Mouse (Mus musculus) layer of hippocampus, adult 8-10 months (tissue): ENCODE data around the gene Prpf19. TPM values are rescaled to one million over a fixed set of nuclear protein-coding genes. Genes with fewer than 3 reads are reported as not detected.
A peak's percentile ranks its signal among the peaks of the same experiment; 100 is the strongest.

ENCODE experiments used
- DNase-seq, 2 experiments: peaks; one replicate each; pipeline ENCODE4 v3.0.0; 2022; ENCODE audit warnings: low spot score in 2 of 2
- total RNA-seq, 4 experiments: library from RNA; stranded (reverse); gene quantifications; 2 replicates each; pipeline ENCODE4 v1.2.4; 2022

Prpf19 gene
- total RNA-seq = 100 to 1,000 TPM; 188 to 216 (median 197) TPM

DNA sequence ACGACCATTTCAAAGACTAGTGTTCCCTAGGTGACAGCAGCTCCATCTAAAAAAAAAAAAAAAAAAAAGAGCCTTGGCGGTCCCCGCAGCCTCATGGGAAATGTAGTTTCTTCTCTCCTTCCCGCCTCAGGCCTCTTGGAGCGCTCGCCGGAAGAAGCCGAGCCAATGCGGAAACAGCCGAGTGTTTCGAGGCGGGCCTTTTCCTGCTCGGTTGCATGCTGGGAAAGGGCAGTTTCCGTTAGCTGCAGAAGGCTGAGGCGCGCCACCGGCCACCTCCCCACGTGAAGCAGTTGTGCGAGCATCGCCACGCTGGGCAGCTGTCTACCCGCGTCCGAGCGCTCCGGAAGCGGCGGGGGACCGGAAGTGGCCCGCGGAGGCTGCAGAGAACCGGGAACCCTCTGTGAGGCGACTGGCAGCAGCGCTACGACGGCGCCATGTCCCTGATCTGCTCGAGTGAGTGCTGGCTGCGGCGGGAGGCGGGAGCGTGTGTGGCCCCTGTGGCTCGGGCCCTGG lies at the start of gene Prpf19:
Gene Prpf19 (plus strand): TSS at position 216 of the 513 bp plus-strand sequence.
- peak; percentile 97 to 98 for DNase-seq

DNA sequence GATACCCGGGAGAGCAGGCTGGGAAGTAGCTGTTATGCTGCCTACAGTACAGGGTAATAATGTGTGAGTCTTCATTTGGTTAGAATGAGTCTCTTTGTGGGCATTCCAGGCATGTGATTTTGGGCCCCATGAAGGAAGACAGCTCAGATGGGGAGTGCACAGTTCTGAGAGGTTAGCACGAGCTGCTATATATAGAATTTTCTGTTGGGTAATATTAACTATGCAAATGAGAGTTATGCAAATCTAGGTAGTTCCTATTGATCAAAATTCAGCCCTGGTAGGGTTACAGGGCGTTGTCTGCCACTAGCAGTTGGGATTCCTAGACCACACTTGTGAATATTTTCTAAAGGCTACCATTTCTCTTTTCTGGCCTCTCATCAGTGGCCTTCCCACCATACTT lies 49.6 kb upstream of the Prpf19 start:
- no peak for DNase-seq

GRCm38 (mm10) chr19:10846150-10846549 lies 48.9 kb upstream of the Prpf19 start:
- no peak for DNase-seq

DNA sequence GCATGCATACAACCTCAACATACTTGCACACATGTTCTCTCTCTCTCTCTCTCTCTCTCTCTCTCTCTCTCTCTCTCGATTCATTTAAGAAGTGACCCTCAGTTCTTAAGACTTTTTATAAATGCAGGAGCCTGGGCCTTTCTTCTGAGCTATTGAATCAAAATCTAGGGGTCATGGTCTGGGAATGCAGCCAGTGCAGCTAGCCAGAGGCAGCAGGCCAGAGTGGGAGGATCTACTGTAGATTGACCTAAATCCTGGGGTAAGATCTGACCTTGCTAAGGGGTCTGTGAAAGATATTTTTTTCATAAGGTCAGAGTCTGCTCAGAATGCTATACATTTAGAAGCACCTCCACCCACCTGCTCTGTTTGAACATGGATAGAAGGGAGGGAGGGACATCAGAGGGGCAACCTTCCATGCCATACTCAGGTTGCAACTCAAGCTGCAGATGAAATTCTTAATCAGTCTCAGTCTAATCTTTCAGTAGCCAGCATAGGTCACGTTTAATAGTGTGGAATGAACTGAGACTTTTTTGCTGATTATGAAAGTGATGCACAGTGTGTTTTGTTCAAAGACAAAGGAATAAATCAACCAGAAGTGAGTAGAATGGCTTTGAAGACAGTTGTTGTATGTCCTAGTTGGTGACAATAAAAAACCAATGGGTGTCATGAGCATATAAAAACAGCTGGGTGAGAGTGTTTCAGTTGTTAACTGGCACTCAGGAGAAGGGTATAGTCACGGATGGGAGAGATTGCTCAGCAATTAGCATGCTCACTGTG lies 47.5 kb upstream of the Prpf19 start:
- no peak for DNase-seq

DNA sequence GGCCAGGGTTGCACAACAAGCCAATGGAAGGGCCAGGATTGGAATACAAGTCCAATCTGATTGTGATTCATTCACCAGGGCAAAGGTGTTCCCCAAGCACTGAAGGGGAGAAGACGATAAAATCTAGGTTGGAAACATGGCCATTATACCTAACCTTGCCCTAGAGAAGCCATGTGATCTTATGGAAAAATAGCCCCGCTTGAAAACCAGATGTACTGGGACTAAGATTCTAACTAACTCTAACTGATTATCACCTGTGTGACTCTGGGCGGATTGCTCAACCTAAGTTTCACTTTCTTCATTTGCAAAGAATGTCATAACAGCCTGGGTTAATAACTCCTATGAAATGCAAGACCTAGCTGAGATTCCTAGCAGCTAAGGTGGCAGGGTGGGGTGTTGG lies 39.6 kb upstream of the Prpf19 start:
- no peak for DNase-seq

GRCm38 (mm10) chr19:10856520-10856919 lies 38.5 kb upstream of the Prpf19 start:
- DNase-seq = no peak

GRCm38 (mm10) chr19:10860072-10860497 lies 34.9 kb upstream of the Prpf19 start:
- no peak for DNase-seq

DNA sequence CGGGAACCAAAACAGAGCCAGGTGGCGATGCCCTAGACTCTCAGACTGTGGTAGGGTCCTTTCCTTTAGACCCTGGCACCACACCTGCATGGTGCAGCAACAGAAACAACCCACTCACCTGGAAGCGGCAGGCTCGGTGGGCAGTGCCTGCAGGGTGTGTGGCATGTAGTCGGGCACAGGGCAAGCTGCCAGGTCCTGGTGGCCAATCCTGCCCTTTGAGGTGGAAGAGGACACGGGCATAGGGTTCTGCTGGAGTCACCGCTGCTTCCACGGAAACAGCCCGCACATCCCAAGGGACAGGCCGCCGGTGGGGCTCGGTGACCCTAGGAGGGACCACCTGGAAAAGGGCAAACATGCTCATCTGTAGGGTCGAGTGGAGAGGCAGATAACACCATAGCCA lies 28.7 kb upstream of the Prpf19 start:
- DNase-seq = no peak

DNA sequence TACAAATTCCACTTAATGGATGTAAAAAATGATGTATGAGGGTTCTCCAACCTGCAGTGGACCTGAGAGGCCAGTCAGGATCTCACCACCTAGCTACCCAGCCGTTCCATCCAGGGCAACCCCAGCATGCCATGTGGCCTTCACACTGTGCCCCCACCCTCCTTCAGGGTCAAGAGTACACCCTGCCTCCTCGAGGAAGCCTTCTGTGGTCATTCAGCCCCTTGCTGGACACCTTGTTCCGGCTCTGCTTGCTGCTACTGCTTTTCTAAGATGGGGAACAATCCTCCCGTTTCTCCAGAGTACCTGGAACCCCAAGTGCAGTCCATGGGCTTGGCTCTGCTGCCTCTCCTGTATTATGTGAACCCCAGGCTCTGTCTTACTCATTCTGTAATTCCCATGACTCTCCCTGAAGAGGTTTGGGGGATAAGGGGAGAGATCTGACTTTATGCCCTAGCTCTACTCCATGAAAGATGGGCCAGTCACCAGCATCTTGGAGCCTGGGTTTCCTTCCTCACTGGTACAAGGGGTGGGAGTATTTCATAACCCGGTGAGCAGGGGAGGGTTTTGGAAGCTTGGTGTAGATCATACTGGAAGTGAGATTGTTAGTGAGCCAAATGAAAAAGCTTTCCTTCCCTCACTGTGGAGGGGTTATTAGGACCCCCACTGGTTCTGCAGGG lies 26.9 kb upstream of the Prpf19 start:
- no peak for DNase-seq

GRCm38 (mm10) chr19:10868623-10869141 lies 26.3 kb upstream of the Prpf19 start:
- DNase-seq = no peak

DNA sequence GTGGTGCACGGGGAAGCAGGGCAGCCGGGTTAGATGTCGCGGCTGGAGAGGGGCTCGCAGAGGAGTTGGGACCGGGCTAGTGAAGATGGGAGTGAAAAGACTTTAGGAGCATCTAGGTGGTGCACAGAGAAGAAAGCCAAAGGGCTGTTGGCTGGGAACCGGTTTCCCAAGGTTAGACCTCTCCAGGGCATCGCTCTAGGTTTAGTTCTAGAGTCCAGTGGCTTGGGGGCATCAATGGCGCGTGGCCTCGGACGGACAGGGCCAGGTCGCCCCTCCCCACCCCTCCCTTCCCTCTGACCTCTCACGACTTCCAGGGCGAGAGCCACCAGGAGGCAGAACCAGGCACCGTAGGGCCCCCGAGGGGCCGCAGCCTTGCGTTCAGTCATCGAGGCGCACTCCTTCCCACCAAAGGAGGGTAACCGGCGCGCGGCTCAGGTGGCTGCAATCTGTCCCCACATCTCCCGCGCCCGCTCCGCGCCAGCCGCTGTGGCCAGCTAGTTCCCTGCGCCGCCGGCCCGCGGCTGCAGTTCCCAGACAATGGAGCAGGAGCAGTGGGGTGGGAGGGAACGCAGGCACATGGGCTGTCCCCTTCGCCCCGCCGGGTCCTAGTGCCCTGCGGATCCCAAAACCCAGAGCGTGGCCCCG lies 25.7 kb upstream of the Prpf19 start:
- peak; percentile 78 to 84 for DNase-seq

- DNase-seq = no peak
These were observed 25.0 kb upstream of the Prpf19 start, which contains the start of gene Tmem132a for GRCm38 (mm10) chr19:10869886-10870527. TSS of gene Tmem132a (minus strand) at chr19:10869940.

- DNase-seq = no peak
These were observed 24.4 kb upstream of the Prpf19 start for GRCm38 (mm10) chr19:10870676-10871075.

GRCm38 (mm10) chr19:10871328-10871961 lies 23.6 kb upstream of the Prpf19 start:
- no peak for DNase-seq

DNA sequence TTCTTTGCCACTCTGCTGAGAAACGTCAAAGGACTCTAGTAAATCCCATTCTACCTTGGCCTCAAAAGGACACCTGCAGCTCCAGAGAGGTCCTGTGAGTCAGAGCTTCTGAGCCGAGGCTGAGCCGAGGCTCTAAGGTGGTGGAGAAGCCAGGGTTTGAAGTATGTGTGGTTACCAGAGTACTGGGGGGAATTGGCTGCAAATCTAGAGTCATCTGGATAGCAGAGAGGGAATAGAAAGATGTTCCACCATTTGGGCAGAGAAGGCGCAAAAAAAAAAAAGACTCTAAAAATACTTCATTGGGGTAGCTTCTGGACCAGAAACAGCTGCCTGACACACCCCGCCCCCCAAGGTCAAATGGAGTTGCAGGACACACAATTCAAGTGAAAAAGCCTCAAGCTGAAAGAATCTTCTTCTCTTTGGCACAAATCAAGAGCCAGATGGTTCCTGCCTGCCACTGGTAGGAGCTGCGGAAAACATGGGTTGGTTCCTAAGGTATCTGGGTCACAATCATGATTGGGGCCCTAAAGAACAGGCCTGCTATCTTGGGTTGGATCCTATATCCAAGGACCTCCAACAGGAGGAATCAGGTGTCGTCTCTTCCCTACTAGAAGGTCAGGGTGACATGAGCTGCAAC lies 16.7 kb upstream of the Prpf19 start:
- no peak for DNase-seq

DNA sequence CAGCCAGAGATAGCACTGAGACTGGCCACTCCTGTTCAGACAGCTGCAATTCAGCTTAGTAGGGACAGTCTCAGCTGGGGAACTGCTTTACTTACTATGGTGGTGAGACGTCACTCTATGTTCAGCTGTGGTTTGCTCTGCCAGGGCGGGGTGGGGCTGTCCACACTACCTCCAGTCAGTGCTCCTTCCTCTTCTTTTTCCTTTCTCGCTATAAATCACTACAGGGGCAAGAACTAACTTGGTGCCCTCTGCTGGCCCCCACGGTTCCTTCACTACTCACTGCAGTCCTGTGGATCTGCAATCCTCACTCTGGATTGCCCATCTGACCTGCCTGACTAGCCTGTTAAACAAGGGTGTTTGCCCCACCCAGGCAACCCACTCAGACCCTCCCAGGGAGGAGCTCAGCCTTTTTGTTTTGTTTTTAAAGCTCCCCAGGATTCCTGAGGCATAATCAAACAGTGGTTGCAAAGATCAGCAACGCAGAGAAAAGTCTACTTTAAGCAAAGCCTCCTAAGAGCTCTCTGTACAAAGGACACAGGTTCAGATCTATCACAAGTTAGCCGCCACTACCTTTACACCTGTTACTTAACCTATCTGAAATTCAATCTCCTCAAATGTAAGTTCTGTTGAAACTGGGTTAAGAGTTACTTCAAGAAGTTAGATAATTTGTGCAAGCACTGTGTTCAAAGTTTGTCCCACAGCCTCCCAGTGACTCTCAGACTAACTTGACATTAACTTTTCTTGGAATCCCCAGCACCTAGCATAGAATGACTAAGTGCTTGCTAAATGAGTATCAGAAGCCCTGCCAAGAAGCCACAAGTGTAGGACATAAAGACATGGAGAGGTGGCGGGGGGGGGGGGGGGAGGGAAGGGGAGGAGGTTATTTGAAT lies 14.7 kb upstream of the Prpf19 start:
- DNase-seq = no peak

DNA sequence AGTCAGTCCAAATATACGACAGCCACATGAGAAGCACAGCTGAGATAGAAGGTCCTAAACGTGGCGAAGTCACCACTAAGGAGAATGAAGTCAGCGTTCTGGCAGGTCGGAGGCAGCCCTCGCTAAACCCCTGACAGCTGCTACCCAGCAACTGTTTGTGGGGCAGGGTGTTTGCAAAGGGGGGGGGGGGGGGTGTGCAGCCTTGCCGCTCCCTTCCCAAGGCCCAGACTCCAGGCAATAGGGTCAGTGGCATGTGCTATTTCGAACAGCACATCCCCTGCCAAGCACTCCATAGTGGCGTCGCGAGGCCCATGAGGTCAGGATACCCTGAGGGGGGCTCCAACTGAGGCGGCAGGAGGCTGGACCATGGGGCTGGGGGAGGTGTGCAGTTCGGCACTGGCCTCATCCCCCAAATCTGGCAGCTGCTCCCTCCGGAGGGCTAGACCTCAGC lies 14.0 kb upstream of the Prpf19 start:
- DNase-seq = no peak

DNA sequence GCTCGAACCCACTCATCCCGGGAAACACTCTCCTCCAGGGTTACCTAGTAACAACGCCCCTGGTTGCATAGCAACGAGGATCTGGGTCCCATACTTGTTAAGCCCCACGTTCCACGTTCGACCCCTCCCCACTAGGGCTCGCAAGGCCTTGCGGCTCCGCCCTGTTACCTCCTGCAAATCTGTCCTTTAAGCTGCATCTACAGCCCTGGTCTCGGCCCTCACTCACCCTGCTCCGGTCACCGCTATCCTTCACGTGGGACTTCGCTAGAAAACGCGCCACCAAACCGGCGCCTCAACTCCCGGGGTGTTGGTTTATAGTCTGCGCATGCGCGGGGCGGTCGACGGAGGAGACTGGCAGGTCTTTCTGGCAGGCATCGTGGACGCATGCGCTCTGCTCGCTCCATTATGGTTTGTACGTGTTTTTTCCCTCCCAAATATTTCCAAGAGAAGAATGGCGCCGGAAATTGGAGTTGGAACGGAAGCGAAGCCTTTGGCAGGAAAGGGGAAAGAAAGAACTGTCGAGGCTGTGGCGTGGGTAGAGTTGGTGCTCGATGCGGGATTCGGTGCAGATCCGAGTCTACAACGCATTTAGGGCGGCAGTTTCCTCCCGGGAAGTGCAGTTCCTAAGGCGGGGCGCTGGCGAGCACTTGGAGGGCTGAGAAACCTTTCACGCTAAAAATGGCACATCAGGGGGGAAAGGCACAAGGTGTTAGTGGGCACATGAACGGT lies 13.4 kb upstream of the Prpf19 start, which contains the start of gene Tmem109:
Gene Tmem109 (minus strand): TSS at position 576 of the 729 bp plus-strand sequence.
- DNase-seq = peak; percentile 93 to 94
